Mouse (Mus musculus) spleen, postnatal 4 days (tissue): ENCODE measurements around the gene Gramd1b.

Source experiments
- DNase-seq, 2 experiments: peaks; one replicate each; pipeline ENCODE4 v3.0.0; 2022; ENCODE audit warnings: low spot score in 2 of 2

Gene Gramd1b

DNA sequence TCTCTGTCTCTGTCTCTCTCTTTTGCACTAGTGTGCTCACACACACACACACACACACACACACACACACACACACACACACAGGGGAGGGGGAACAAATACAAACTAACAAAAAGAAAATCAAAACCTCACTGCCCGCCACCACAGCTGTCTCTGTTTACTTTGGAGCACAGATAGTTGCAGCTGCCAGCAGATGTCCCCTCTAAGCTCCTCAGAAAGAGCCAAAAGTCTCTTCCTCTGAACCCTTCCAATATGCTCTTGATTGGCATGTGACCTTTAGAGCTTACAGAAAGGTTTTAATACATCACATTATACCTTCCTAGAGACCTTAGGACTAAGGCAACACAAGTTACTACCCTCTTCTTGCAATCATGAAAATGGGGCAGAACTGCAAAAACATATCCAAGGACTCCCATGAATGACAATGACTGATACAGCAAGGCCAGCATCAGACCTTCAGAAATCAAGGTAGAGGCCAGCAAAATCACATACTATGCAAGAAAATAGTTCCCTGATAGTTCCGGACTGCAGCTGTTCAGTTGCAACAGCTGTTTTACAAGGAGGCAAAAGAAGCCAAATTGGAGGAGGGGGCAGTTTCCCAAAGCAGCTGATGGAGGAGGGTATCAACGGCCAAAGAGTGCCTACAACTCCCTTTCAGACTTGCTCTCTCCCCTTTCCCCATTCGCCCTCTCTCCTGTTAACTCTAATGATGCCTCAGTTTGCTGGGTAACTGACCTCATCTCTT is 72.5 kb downstream of the Gramd1b start:
- no peak for DNase-seq

DNA sequence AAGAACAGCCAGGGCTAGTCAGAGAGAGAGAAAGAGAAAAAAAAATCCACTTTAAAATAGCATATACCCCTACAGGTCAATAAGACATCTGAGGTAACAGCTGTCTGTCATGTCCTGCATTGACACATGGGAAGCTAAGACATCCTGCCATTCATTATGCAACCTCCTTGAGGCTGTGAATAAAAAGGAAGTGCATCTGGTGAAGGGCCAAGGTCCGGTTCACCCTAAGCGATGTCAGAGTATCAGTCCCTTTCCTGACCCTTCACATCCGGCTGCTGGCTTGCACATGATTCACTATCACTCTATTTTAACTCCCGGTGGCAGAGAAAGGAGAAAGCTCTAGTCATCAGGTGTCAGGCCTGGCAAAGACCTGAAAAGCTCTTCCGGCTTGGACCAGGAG is 73.7 kb downstream of the Gramd1b start:
- DNase-seq: no peak

DNA sequence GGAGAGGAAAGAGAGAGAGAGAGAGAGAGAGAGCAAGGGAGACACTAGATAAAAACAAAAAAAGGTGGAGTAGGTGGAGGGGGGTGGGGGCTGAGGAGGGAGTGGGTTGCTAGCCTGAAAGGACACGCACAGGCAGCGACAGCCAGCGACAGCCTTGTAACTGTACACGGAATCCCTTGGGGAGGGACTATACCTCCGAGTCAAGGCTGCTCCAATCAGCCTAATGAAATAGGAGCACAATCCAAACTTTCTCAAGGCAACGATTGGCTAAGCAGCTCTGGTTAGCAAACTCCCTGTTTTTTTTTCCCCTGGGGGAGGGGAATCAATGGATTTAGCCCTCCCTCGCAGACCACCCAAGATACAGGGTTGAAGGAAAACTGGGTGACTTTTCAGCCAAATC is 75.0 kb downstream of the Gramd1b start:
- DNase-seq: no peak

DNA sequence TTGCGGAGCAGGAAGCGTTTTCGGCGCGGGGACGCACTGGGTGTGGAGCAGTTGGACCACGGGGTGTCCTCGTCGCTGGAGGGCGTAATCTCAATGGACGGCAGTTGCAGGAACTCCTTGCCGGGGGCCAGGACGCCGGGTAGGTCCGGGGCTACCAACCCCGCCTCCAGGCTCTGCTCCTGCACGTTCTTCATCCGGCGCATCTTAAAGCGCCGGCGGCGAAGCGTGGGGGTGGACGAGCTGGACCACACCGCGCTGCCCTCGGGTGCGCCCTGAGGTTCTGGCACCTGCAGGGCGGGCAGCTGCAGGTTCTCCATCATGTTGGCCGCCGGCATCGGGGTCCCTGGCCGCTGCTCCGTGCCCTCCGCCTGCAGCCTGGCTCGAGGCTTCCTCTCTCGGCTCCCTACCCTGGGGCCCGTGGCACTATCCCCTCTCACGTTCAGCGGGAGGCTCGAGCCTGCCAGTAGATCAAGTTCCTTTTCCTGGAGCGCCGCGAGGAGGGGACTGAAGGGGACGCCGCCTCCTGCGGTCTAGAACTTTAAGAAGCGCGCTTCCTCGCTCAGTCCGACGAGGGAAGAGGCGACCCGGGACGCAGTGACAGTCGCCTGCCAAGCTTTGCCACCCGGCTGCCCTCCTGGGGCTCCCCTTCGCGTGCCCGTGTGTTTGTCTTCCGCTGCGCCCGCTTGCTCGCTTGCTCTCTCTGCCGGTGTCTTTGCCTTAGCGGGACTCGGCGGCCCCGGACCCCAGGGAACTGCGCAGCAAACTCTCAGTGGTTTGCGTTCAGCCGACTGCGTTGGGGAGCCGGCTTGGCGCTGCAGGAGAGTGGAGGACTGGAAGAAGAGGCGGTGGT is 75.6 kb downstream of the Gramd1b start:
- DNase-seq: peak; percentile 58 to 81

DNA sequence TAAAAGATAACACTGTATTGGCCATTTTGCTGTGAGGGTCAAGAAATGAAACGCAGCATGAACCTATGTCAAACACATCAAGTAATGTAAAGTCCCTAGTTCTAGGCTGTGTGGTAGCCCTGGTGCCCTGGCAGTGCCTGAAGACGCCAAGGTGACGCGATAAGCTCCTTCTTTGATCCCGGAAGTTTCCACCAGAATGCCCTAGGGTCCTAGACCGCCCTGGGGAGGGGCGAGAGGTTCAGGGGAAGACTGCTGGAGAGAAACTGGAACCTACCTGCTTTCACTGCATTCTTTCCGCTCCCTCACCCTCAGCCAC is 76.2 kb downstream of the Gramd1b start:
- DNase-seq: no peak

DNA sequence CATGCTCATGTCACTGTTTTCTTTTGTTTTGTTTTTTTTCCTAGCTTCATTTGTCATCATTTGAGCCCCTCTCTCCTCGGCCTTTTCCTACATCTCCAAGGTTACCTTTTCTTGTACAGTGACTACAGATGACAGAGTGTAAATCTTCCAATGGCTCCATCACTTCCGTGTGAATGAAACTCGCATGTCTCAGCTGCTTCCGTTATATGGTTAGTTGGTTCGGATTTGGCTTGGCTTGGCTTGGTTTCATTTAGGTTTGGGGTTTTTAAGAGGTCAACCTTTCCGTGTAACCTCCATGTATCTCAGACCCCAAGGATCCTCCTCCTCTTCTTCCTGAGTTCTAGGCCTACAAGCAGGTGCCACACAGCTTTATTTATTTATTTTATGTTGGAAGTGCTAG is 77.3 kb downstream of the Gramd1b start:
- no peak for DNase-seq

DNA sequence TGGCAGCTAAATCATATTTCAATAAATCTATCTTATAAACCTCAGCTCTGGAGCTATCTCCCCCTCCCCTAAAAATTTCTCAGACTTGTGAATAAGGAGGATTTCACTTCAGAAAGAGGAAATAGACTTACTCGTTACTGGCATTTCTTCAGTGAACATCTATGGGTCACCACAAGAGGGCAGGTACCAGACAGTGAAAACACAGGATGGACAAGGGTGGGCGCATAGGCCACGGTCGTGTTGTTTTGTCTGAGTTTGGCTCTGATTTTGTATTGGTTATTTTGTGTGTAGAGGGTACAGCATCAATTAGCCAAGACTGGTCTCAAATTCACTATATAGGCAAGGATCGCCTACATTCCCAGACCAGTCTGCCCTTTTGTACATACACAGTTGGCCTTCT is 79.0 kb downstream of the Gramd1b start:
- no peak for DNase-seq

DNA sequence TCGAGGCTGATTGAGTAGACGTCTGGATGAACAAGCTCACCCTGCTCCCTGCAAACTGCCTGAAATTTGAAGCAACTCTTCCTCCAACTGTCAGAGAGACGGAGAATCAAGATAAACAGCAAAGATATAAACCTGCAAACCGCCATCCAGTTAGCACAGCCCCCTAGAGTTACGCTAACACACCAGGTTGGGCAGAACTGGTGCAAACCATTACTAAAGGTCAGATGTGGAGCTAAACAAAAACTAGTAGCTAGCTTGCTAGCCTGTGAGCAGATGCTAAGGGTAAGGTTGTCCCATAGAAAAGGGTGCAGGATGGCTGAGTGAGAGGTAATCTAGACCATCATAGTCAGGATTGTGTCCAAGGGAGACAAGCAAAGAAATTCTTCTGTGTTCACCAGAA is 80.4 kb downstream of the Gramd1b start:
- DNase-seq: no peak

DNA sequence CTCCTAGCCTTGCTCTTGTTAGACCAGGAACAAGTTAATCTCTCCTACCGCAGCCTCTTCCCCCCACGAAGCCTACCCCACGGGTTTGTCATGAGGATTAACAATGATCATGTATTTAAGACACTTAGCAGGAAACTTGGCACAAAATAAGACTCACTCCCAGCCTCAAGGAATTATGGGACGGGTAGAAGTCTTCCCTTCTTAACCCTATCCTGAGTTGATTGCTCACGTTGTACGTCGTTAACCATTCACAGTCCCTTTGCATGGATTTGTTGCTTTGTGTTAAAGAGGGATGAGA is 80.8 kb downstream of the Gramd1b start:
- DNase-seq: no peak

DNA sequence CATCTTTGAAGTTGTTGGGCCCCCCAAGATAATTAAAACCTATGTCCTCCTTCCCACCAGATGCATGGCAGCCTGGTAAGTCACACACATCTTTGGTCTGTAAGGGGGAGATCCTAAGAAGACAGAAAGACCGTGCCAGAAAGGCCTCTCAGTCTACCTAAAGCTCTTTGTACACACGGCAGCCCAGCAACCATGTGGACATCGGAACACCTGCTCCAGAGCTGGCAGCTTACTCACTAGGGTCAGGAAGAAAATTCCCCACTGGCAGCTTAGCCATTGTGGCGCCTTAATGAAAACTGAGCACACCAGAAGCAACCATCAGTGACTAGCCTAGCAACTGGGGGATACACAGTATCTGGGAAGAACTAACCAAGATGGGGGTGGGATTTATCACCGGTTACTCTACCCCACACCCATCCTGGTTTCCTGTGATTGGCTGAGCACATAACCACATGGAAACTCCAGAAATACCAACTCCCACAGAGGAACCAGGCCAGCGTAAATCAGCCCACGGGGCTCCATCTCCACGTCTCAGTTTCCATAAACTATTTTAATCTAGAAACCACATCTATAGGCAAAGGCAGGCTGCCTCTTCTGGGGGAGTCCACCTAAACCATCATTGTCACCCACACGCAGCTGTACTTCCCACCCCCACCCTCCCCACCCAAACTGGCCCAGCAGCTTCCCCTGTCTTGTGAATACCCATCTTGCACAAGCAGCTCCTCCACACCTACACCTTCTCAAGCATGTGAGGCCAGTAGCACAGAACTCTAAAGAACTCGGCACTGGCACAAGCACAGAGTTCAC is 81.4 kb downstream of the Gramd1b start:
- DNase-seq: no peak

DNA sequence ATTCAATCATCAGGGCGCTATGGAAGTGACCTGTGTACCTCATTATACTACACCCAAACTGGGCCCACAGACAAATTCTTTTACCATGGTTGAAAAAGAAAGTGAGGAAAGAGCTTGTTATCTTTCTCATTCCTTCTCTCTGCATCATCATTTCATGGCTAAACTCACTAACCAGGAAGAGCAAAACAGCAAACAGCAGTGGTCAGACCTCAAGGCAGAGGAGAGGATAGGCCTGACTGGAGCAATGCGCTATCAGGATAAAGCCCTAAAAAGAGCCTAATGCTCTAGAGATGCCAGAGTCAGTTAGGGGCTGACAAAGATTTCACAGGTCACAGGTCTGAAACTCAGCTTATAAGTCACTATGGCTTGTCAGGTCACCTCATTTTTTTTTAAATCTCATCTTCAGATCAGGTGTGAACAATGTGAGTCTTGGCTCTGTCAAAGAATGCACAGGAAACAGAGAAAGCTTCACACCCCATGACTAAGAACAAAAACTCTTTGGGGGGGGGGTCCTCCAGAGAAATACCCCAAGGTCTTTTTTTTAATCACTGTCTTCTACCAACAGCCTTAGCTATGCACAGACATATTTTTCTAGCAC is 82.4 kb downstream of the Gramd1b start:
- DNase-seq: no peak

DNA sequence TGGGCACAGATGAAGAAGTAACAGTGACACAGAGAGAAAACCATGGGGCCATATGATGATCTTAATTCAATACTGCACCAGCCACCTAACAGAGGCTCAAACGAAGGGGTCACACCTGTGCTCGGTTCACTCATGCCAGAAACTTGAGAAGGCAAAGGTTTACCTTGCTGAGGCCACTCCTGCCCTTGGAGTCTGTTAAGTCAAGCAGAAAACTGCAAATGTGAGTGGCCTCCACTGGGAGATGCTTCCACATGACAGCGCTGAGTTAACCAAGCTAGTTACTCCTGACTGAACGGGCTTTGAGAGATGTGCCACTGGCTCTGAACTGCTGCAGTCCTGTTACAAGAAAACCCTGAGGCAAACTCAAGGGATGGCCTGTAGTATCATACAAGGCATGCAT is 83.9 kb downstream of the Gramd1b start:
- DNase-seq: no peak

DNA sequence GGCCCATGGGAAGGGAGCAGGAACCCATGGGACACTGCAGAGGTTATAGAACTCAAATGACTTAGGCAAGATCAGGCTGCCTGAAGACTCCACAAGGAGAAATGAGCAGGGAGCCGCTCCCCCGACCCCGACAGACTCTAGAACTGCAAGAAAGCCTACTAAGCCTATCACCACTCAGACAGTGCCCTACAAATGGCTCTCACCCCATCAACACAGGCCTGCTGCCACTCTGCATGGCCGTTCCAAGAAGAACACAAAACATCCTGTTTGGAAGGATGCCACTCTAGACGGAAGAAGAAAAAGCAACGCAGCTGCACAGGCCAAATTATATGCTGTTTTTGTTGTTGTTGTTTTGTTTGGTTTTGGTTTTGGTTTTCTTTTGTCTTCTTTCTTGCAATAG is 86.2 kb downstream of the Gramd1b start:
- DNase-seq: no peak

DNA sequence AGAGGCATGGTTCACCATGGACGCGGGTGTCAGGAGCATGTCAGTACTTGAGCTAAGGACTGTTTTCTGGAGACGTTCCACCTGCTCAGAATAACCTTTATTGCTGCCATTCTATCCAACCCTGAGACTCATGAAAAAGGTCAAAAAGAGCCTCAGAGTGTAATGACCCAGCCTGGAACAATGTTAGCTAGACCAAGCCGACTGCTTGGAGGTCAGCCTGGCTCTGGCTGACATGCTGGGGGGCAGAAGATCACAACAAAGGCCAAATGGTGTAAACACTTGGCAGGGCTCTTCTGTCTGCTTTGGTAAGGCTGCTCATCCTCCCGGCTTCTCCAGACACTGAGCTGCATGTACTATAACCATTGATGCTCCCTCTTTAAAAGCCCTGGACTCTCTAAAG is 88.4 kb downstream of the Gramd1b start:
- DNase-seq: no peak

DNA sequence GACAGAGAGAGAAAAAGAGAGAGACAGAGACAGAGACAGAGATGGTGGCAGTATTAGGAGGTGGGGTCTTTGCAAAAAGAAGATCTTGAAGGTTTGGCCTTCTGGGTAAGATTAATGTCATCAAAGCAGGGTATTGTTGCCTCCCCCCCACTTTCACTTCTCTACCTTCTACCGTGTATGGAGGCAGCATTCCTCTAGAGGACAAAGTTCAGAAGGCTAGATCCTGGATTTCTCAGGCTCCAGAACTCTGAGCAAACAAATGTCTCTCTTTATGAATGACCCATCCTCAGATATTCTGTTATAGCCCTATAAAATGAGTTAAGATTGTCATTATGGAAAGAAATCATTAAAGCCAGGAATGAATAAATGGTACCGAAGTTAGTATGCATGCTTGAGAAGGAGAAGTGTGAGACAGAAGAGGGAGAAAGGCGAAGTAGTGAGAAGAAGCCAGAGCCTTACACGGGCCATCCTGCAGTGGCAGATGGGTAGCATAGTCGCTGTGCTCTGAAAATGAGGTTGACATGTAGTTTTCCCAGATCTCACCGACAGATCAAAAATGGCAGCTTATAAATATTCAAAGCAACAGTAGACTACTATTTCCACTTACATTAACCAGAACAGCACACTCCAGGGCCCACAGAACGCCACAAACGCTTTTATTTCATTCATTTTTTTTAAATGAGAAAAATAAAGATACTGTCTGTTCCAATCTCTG is 91.1 kb downstream of the Gramd1b start:
- no peak for DNase-seq

DNA sequence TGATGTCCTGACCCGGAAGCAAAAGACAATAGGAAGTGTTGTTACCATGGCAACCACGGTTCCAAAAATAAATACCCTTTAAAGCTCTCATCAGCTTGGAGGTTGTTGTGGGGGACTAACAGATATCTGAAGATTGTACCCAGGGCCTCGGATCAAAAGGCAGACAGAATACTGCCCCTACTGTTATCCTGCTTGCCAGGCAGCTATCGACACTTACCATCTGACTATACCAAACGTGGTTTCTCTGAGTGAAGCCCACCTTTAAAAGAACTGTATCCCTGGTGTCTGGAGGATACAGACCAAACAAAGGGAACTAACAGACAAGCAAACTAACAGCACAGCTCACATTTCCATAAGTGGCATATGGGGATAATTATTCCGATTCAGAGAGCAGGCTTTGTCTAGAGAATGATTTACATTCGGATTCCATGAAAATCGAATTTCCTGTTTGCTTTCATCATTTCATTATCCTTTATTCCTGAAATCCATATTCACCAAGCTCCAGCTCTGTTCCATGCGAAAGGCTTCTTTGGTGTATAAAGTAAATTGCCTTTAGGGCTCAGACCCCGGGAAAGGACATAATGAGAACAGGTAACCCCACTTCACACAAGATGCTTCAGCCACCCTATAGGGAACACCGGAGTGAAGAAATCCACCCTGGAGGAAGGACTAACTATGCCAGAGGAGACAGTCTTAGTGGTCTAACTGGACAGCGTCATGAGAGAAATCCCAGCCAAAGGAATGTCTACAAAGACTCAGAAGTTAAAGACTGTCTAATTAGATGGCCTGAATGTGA is 92.3 kb downstream of the Gramd1b start:
- DNase-seq: no peak

DNA sequence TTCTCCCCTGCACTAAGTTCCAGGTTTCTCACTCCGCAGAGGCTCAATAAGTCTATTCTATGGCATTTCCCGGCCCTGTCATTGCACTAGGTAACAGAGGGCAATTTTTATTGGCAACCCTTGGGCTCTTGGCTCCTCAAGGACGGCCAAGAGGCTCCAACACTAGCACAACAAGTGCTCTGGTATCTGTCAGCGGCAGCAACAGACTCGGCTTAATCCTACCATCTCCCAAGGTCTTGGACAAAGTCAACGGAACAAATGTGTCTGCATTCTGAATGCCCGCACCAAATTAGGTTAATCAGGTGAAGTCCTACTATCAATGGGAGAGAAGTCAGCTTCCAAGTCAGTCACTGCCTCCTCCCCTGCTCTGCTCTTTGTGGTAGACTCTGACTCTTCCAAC is 93.3 kb downstream of the Gramd1b start:
- no peak for DNase-seq

DNA sequence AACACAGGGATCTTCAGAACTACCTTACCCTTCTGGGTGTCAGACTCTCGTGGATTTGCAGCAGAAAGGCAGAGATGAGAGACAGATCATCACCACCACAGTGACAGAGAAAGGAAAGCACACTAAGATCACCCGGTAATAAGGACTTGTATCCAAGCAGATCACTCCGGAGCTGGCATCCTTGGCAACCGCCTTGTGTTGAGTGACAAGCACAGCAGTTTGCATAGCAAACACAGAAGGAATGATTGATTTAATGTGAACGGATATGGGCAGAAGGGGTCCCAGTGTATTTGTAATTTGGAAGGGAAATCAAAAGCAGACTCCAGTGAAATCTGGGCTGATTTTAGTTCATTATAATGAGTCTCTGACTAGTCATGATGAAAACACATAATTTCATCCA is 97.9 kb downstream of the Gramd1b start:
- no peak for DNase-seq

DNA sequence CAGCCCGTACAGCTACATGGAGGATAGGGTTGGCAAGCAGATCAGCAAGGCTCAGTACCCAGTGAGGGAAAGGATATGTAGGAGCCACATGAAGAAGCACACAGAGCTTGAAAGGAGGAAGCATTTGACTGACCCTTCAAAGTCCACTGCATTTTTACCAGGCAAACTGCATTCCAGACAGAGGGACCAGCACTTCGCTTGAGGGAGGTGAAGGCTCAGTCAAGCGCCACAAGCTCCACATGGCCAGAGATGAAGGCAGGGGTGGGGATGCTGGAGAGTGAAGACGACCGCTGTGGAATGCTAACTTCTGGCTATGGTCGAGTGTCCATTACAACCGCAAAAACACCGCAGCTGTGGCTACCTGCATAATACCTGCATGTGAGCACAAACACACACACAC is 100.2 kb downstream of the Gramd1b start:
- DNase-seq: no peak

DNA sequence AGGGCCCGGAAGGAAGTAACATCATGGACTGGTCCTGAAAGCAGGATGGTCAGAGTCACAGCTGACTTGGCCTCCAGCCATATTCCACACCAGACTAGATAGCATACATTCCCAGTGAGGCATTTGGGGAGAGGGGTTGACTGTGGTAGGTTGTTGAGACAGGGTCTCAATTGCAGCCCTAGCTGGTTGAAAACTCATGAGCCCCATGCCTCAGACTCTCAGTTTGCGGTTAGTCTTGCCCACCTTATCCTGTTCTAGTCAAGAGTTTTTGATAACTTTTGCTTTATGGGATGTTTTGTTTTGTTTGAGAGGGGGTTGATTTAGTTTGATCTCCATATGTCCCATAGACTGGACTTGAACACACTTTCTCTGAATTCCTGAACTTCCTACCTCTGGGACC is 103.5 kb downstream of the Gramd1b start:
- no peak for DNase-seq
